Mouse (Mus musculus) liver, adult 2 months (tissue): ENCODE measurements around the gene Tmem218. TPM values are rescaled to one million over a fixed set of nuclear protein-coding genes. Genes with fewer than 3 reads are reported as not detected.

Experiments used
- DNase-seq: peaks from one replicate; pipeline ENCODE4 v3.0.0-alpha.2; 2011; ENCODE audit warnings: low read depth, low spot score; ENCODE audit errors: extremely low read depth
- H3K27ac ChIP-seq: fragments of 200-500 bp; replicated peaks from 2 replicates; pipeline ENCODE4 v1.5.1; 2012; ENCODE audit warnings: low read depth, mild to moderate bottlenecking, control low read depth, inconsistent platforms, low read length; ENCODE audit not compliant: insufficient read depth
- H3K27me3 ChIP-seq: fragments of 200-500 bp; 2 replicates; pipeline ENCODE4 v1.6.1; 2012; ENCODE audit warnings: mild to moderate bottlenecking, moderate library complexity, low read length, inconsistent platforms; ENCODE audit not compliant: control insufficient read depth, insufficient read depth
- H3K36me3 ChIP-seq: fragments of 200-500 bp; 2 replicates; pipeline ENCODE4 v1.6.1; 2012; ENCODE audit warnings: low read length, inconsistent platforms; ENCODE audit not compliant: control insufficient read depth, insufficient read depth
- H3K4me1 ChIP-seq: fragments of 200-500 bp; 2 replicates; pipeline ENCODE4 v1.6.1; 2011; ENCODE audit warnings: low read length; ENCODE audit not compliant: control insufficient read depth, insufficient read depth
- H3K4me3 ChIP-seq: fragments of 200-500 bp; 2 replicates; pipeline ENCODE4 v1.5.1; 2011; ENCODE audit warnings: low read depth, mild to moderate bottlenecking, control low read depth, low read length, moderate library complexity; ENCODE audit not compliant: insufficient read depth
- H3K79me2 ChIP-seq: fragments of 200-500 bp; 2 replicates; pipeline ENCODE4 v1.6.1; 2012; ENCODE audit warnings: inconsistent platforms, mild to moderate bottlenecking, low read length, moderate library complexity; ENCODE audit not compliant: control insufficient read depth, insufficient read depth
- H3K9ac ChIP-seq: fragments of 200-500 bp; 2 replicates; pipeline ENCODE4 v1.6.1; 2012; ENCODE audit warnings: low read depth, mild to moderate bottlenecking, control low read depth, inconsistent platforms, low read length
- CTCF ChIP-seq: fragments of 200-500 bp; IDR thresholded peaks from 2 replicates; pipeline ENCODE4 v1.5.1; 2011; ENCODE audit warnings: low read depth, low read length, control low read depth
- POLR2A ChIP-seq: fragments of 200-500 bp; IDR thresholded peaks from 2 replicates; pipeline ENCODE4 v1.6.1; 2011; ENCODE audit warnings: low read length, control low read depth; ENCODE audit not compliant: insufficient read depth; ENCODE audit errors: extremely low read depth
- WGBS: fragments of 180-500 bp; shearing (Covaris S2); methylation state at CpG from one replicate; pipeline ENCODE4 v1.1.7; 2018; 5-methylcytosine and 5-hydroxymethylcytosine counted together
- polyA plus RNA-seq: library from polyadenylated mRNA; depleted of rRNA; stranded (reverse); fragments of >200 nt; gene quantifications from 2 replicates; pipeline ENCODE4 v1.2.3, GENCODE M21; 2012
- total RNA-seq: library from RNA; depleted of rRNA; stranded (reverse); fragments of >200 nt; gene quantifications from 2 replicates; pipeline ENCODE4 v1.2.3, GENCODE M21; 2014

Gene Tmem218
- total and polyA plus RNA-seq, 2 experiments = 1.1 to 1.4 TPM

GRCm38 (mm10) chr9:37248381-37248906 is 40.4 kb downstream of the Tmem218 start:
- WGBS = 70% methylated on average over 3 of the region's 3 CpGs
- no peak for TF ChIP-seq POLR2A
- TF ChIP-seq CTCF = no peak
- Histone ChIP-seq H3K9ac (no peak overlapping the region), H3K36me3 (no peaks in the 10 kb centered on the region), H3K27ac (no peak overlapping the region), H3K4me3 (no peak overlapping the region), H3K27me3 (no peaks in the 10 kb centered on the region), H3K79me2 (no peaks in the 10 kb centered on the region), H3K4me1 (peaks cover 2% of the 10 kb centered on the region; the same call in 1 of the 2 replicates)
- DNase-seq = no peak

DNA sequence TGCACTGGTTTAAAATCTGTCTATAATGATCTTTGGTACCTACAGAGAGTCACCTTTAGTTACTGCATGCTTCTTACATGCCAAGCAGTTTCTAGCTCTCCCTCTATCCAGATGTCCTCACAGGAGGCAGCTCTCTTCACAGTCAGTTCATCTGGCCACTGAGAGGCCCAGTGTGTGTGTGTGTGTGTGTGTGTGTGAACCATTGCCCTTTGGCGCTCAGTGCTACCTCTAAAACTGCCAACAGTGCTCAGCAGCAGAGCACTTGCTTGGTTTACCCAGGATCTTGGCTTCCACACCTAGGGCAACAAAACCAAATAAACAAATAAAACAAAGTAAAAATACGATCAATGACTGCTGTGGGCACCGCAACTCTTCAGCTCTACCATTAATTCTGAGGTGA is 42.0 kb downstream of the Tmem218 start:
- DNase-seq = peak; percentile 74

GRCm38 (mm10) chr9:37250631-37251030 is 42.6 kb downstream of the Tmem218 start:
- no peak for DNase-seq
- no peak overlapping the region for H3K4me3 ChIP-seq
- H3K79me2 ChIP-seq = no peaks in the 10 kb centered on the region
- no peak for TF ChIP-seq CTCF
- no peak for TF ChIP-seq POLR2A
- no peaks in the 10 kb centered on the region for H3K27me3 ChIP-seq
- H3K9ac ChIP-seq = no peak overlapping the region
- H3K36me3 ChIP-seq = no peaks in the 10 kb centered on the region
- H3K27ac ChIP-seq = no peak overlapping the region
- peaks cover 6% of the 10 kb centered on the region for H3K4me1 ChIP-seq
- WGBS = 86% methylated on average over 6 of the region's 6 CpGs

More for the DNA sequence above, 42.0 kb downstream of the Tmem218 start:
- Histone ChIP-seq H3K4me1 (peaks cover 5% of the 10 kb centered on the region), H3K36me3 (no peaks in the 10 kb centered on the region), H3K27me3 (no peaks in the 10 kb centered on the region), H3K79me2 (no peaks in the 10 kb centered on the region), H3K4me3 (no peak overlapping the region), H3K9ac (no peak overlapping the region), H3K27ac (no peak overlapping the region)
- no peak for TF ChIP-seq POLR2A
- no peak for TF ChIP-seq CTCF
- WGBS = 29% methylated on average over 3 of the region's 3 CpGs

GRCm38 (mm10) chr9:37254531-37255110 is 46.6 kb downstream of the Tmem218 start:
- Histone ChIP-seq H3K27ac (no peak overlapping the region), H3K36me3 (no peaks in the 10 kb centered on the region), H3K79me2 (no peaks in the 10 kb centered on the region), H3K4me3 (0 out of 2 replicates have a peak overlapping the region, but pooled peaks have one; percentile 6), H3K9ac (peak overlapping the region; percentile 21), H3K27me3 (no peaks in the 10 kb centered on the region), H3K4me1 (peaks cover 7% of the 10 kb centered on the region)
- 14% methylated on average over 6 of the region's 6 CpGs for WGBS
- TF ChIP-seq CTCF (no peak), POLR2A (no peak)
- no peak for DNase-seq

- Histone ChIP-seq H3K79me2 (no peaks in the 10 kb centered on the region), H3K36me3 (no peaks in the 10 kb centered on the region), H3K27me3 (no peaks in the 10 kb centered on the region), H3K27ac (no peak within 1 kb of the TSS), H3K4me3 (peak within 1 kb of the TSS; percentile 76), H3K9ac (peak within 1 kb of the TSS; percentile 50), H3K4me1 (peaks cover 4% of the 10 kb centered on the region)
- TF ChIP-seq POLR2A = no peak
- no peak for TF ChIP-seq CTCF
- DNase-seq = peak; percentile 66
- WGBS = 1% methylated on average over 38 of the region's 38 CpGs
Measured at GRCm38 (mm10) chr9:37255149-37255888, 47.3 kb downstream of the Tmem218 start, which contains the start of gene Slc37a2. Gene Slc37a2, minus strand, starts transcription at chr9:37255738.

GRCm38 (mm10) chr9:37255889-37256225 is 47.8 kb downstream of the Tmem218 start:
- peaks cover 4% of the 10 kb centered on the region for H3K4me1 ChIP-seq
- no peak overlapping the region for H3K4me3 ChIP-seq
- DNase-seq = peak; percentile 34
- no peak overlapping the region for H3K9ac ChIP-seq
- H3K27ac ChIP-seq = no peak overlapping the region
- peak; percentile 57; the same call in 1 of the 2 replicates for TF ChIP-seq CTCF
- TF ChIP-seq POLR2A = no peak
- WGBS = 35% methylated on average over 7 of the region's 7 CpGs
- no peaks in the 10 kb centered on the region for H3K36me3 ChIP-seq
- no peaks in the 10 kb centered on the region for H3K27me3 ChIP-seq
- no peaks in the 10 kb centered on the region for H3K79me2 ChIP-seq
